Mouse (Mus musculus) cerebellum, adult 9-11 months (tissue): ENCODE results near the gene Lrrc8c.

Experiments used
- DNase-seq: peaks from one replicate; pipeline ENCODE4 v3.0.0; 2022

The Lrrc8c gene

GRCm38 (mm10) chr5:105519096-105519975, at the start of gene Lrrc8c:
Gene Lrrc8c, plus strand, starts transcription at chr5:105519388.
- peak; percentile 71 for DNase-seq

GRCm38 (mm10) chr5:105472983-105473705, 46.0 kb upstream of the Lrrc8c start:
- no peak for DNase-seq

GRCm38 (mm10) chr5:105477527-105477926, 41.7 kb upstream of the Lrrc8c start:
- no peak for DNase-seq

GRCm38 (mm10) chr5:105479673-105480072, 39.5 kb upstream of the Lrrc8c start:
- no peak for DNase-seq

- DNase-seq, result no peak
Measured at GRCm38 (mm10) chr5:105480561-105480960, 38.6 kb upstream of the Lrrc8c start.

GRCm38 (mm10) chr5:105483632-105484031, 35.6 kb upstream of the Lrrc8c start:
- DNase-seq, result no peak

- DNase-seq, result no peak
Measured at GRCm38 (mm10) chr5:105484247-105484646, 34.9 kb upstream of the Lrrc8c start.

- DNase-seq, result no peak
Measured at GRCm38 (mm10) chr5:105484891-105485290, 34.3 kb upstream of the Lrrc8c start.

GRCm38 (mm10) chr5:105490211-105490610, 29.0 kb upstream of the Lrrc8c start:
- DNase-seq, result no peak

GRCm38 (mm10) chr5:105491389-105491788, 27.8 kb upstream of the Lrrc8c start:
- DNase-seq, result no peak

- DNase-seq, result peak; percentile 67
Measured at GRCm38 (mm10) chr5:105492367-105493246, 26.6 kb upstream of the Lrrc8c start.

- no peak for DNase-seq
Measured at GRCm38 (mm10) chr5:105493377-105493776, 25.8 kb upstream of the Lrrc8c start.

- no peak for DNase-seq
Measured at GRCm38 (mm10) chr5:105494246-105494917, 24.8 kb upstream of the Lrrc8c start.

GRCm38 (mm10) chr5:105494918-105495901, 24.0 kb upstream of the Lrrc8c start:
- no peak for DNase-seq

- DNase-seq, result no peak
Measured at GRCm38 (mm10) chr5:105496133-105496532, 23.1 kb upstream of the Lrrc8c start.

GRCm38 (mm10) chr5:105496586-105496985, 22.6 kb upstream of the Lrrc8c start:
- no peak for DNase-seq

GRCm38 (mm10) chr5:105498429-105499000, 20.7 kb upstream of the Lrrc8c start:
- DNase-seq, result no peak

GRCm38 (mm10) chr5:105499396-105499795, 19.8 kb upstream of the Lrrc8c start:
- no peak for DNase-seq

- no peak for DNase-seq
Measured at GRCm38 (mm10) chr5:105500132-105501121, 18.8 kb upstream of the Lrrc8c start.
